In the genomic region with DNA sequence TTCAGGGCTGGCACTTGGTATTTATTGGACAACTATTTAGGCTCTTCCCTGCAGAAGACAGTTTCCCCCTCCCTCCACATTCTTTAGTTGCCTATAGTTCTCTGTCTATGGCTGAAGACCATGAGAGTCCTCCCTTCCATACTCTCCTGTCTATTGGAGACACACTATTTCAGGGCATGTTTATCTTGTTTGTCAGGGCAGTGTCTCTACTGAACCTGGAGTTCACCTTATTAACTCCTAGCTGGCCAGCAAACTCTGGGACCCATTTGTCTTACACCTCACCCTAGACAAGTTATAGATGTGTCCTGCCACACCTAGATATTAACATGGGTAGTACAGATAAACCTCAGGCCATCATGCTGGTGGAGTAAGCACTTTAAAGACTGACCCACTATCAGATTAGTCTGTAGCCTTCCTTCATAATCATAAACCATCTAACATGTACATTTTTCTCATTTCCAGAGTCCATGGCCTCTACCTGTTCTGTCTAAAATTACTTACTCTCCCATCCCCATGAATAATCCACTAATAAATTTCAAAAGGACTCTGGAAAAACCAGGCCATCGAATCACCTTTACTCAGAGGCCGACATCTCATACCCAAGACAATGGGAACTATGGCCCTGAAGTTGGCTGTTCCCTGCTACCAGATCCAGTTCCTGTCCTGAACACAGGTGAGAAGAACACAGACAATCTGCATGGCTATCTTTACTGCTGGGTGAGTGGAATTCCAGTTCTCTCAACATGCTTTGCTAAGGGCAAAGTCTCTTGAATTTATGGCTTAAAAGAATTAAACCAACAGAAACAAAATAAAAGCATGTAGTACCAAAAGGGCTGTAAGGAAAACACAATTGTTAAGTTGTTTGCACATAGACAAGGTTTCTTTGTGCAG, we compare ENCODE assay signal across 20 mouse cellular contexts.
DNase-seq lines count a peak whose midpoint lies in the region; ATAC-seq and TF ChIP-seq lines count a peak whose summit lies in the region.
"Had no signal": no experiment of that assay in that cellular context is flagged by ENCODE, and none has a peak within 500 bp of the region (broad histone marks: within the 10 kb centered on the region; RNA-seq: fewer than 3 reads in every experiment).

No protein-coding gene starts in this region.

- H3K9ac ChIP-seq in liver, embryonic 14.5 days (replicated peaks) = no peak overlapping the region; the same call in 1 of the 2 replicates
- H3K9ac ChIP-seq in liver, embryonic 11.5 days (ENCODE audit: low read depth, low read length) = no peak overlapping the region
- H3K9ac ChIP-seq in intestine, embryonic 15.5 days = no peak overlapping the region
- no peak overlapping the region for H3K9ac ChIP-seq in liver, embryonic 16.5 days (ENCODE audit: low read depth, low read length)
- H3K9ac ChIP-seq: embryonic facial prominence, embryonic 13.5 days; forebrain, embryonic 13.5 days; heart, embryonic 13.5 days had no signal

- no peak for DNase-seq in liver, embryonic 14.5 days (ENCODE audit: low read depth in 3 of 3, low spot score in 3 of 3)
- no peak for DNase-seq in liver, embryonic 11.5 days (ENCODE audit: low spot score)
- DNase-seq in lung, postnatal 10 days = no peak
- DNase-seq in layer of hippocampus, postnatal 10 days (ENCODE audit: low spot score in 2 of 2) = no peak
- DNase-seq in neural tube, embryonic 10.5 days (ENCODE audit: extremely low spot score, low spot score) = no peak
- DNase-seq: adrenal gland, adult 2 months; adrenal gland, postnatal 25 days; cerebellum, adult 18-20 months; cerebellum, adult 9-11 months; cerebellum, postnatal 36 days; gastrocnemius, postnatal 36 days; heart, adult 11 months; heart, postnatal 36 days had no signal

- WGBS in liver, embryonic 14.5 days (ENCODE audit: insufficient replicate concordance) = 86% methylated on average over 2 of the region's 2 CpGs
- WGBS in liver, embryonic 11.5 days = 94% methylated on average over 2 of the region's 2 CpGs
- 85% methylated on average over 2 of the region's 2 CpGs for WGBS in intestine, embryonic 15.5 days
- 82% methylated on average over 2 of the region's 2 CpGs for WGBS in liver, embryonic 16.5 days (ENCODE audit: insufficient replicate concordance)

- H3K27me3 ChIP-seq in liver, embryonic 14.5 days (ENCODE audit: control insufficient read depth, insufficient read depth, low read length) = no peaks in the 10 kb centered on the region
- no peaks in the 10 kb centered on the region for H3K27me3 ChIP-seq in liver, embryonic 11.5 days (replicated peaks; ENCODE audit: control insufficient read depth, insufficient read depth, low read length)
- H3K27me3 ChIP-seq in intestine, embryonic 15.5 days (replicated peaks) = no peaks in the 10 kb centered on the region
- no peaks in the 10 kb centered on the region for H3K27me3 ChIP-seq in liver, embryonic 16.5 days (ENCODE audit: control insufficient read depth, insufficient read depth, low read depth, low read length)
- H3K27me3 ChIP-seq: CH12.LX; embryonic facial prominence, embryonic 13.5 days; forebrain, embryonic 13.5 days; heart, embryonic 13.5 days; Patski had no signal

- H3K4me1 ChIP-seq in liver, embryonic 14.5 days (replicated peaks; ENCODE audit: control insufficient read depth in 2 of 2, insufficient read depth in 2 of 2, low read length in 1 of 2) = peaks cover 15% of the 10 kb centered on the region in 2 experiments
- no peaks in the 10 kb centered on the region; the same call in 1 of the 2 replicates for H3K4me1 ChIP-seq in liver, embryonic 11.5 days (replicated peaks; ENCODE audit: control insufficient read depth, insufficient read depth, low read length)
- peaks cover 3% of the 10 kb centered on the region; the same call in 1 of the 2 replicates for H3K4me1 ChIP-seq in intestine, embryonic 15.5 days (replicated peaks)
- peaks cover 12% of the 10 kb centered on the region for H3K4me1 ChIP-seq in liver, embryonic 16.5 days (ENCODE audit: control insufficient read depth, low read depth, low read length)

- H3K4me3 ChIP-seq in liver, embryonic 14.5 days (ENCODE audit: insufficient read depth in 1 of 2, low read depth in 2 of 2, low read length in 2 of 2) = no peak overlapping the region
- no peak overlapping the region for H3K4me3 ChIP-seq in liver, embryonic 11.5 days (ENCODE audit: low read depth, low read length)
- no peak overlapping the region for H3K4me3 ChIP-seq in intestine, embryonic 15.5 days (replicated peaks)
- no peak overlapping the region for H3K4me3 ChIP-seq in liver, embryonic 16.5 days (ENCODE audit: low read depth, low read length)
- H3K4me3 ChIP-seq: embryonic facial prominence, embryonic 13.5 days; forebrain, embryonic 13.5 days; heart, embryonic 13.5 days had no signal

- TF ChIP-seq CTCF in liver, embryonic 14.5 days (IDR thresholded peaks at IDR 0.05; ENCODE audit: low read depth) = no peak

- no peak for TF ChIP-seq EP300 in liver, embryonic 14.5 days (IDR thresholded peaks at IDR 0.05; ENCODE audit: low read depth)

- H3K9me3 ChIP-seq in liver, embryonic 14.5 days (ENCODE audit: control insufficient read depth, low read length) = no peaks in the 10 kb centered on the region
- H3K9me3 ChIP-seq in liver, embryonic 11.5 days (ENCODE audit: control insufficient read depth, low read length) = no peaks in the 10 kb centered on the region
- H3K9me3 ChIP-seq in intestine, embryonic 15.5 days = no peaks in the 10 kb centered on the region
- no peaks in the 10 kb centered on the region for H3K9me3 ChIP-seq in liver, embryonic 16.5 days (replicated peaks; ENCODE audit: control insufficient read depth, low read length)
- H3K9me3 ChIP-seq: embryonic facial prominence, embryonic 13.5 days; forebrain, embryonic 13.5 days; heart, embryonic 13.5 days had no signal

- no peak overlapping the region for H3K4me2 ChIP-seq in liver, embryonic 14.5 days (ENCODE audit: low read depth)
- no peak overlapping the region for H3K4me2 ChIP-seq in liver, embryonic 11.5 days
- no peak overlapping the region for H3K4me2 ChIP-seq in intestine, embryonic 15.5 days (replicated peaks)
- H3K4me2 ChIP-seq in liver, embryonic 16.5 days (ENCODE audit: low read depth, low read length) = no peak overlapping the region
- H3K4me2 ChIP-seq: embryonic facial prominence, embryonic 13.5 days; forebrain, embryonic 13.5 days; heart, embryonic 13.5 days had no signal

- no peak overlapping the region for H3K27ac ChIP-seq in liver, embryonic 14.5 days
- H3K27ac ChIP-seq in liver, embryonic 11.5 days (ENCODE audit: low read depth, low read length) = no peak overlapping the region
- no peak overlapping the region for H3K27ac ChIP-seq in intestine, embryonic 15.5 days
- no peak overlapping the region for H3K27ac ChIP-seq in liver, embryonic 16.5 days (ENCODE audit: low read length)
- H3K27ac ChIP-seq: embryonic facial prominence, embryonic 13.5 days; forebrain, embryonic 13.5 days; heart, embryonic 13.5 days had no signal

- H3K36me3 ChIP-seq in liver, embryonic 14.5 days (replicated peaks; ENCODE audit: control insufficient read depth, insufficient read depth, low read depth) = no peaks in the 10 kb centered on the region
- no peaks in the 10 kb centered on the region for H3K36me3 ChIP-seq in liver, embryonic 11.5 days (ENCODE audit: control insufficient read depth, insufficient read depth, low read length)
- no peaks in the 10 kb centered on the region for H3K36me3 ChIP-seq in intestine, embryonic 15.5 days
- no peaks in the 10 kb centered on the region for H3K36me3 ChIP-seq in liver, embryonic 16.5 days (ENCODE audit: control insufficient read depth, insufficient read depth)
- H3K36me3 ChIP-seq: heart, embryonic 13.5 days had no signal

- peak; percentile 45 for ATAC-seq in liver, embryonic 14.5 days (ENCODE audit: insufficient read depth)
- ATAC-seq in liver, embryonic 11.5 days (replicated peaks; ENCODE audit: low FRiP score) = no peak; the same call in 1 of the 2 replicates
- peak; percentile 71 for ATAC-seq in intestine, embryonic 15.5 days
- ATAC-seq in liver, embryonic 16.5 days (ENCODE audit: low read depth) = peak; percentile 37; the same call in 1 of the 2 replicates
- ATAC-seq: forebrain, embryonic 13.5 days; Patski had no signal
